Mouse (Mus musculus): ENCODE measurements around the gene Prr5l. TPM values are rescaled to one million over a fixed set of nuclear protein-coding genes. Genes with fewer than 3 reads are reported as not detected.
A peak's percentile ranks its signal among the peaks of the same experiment; 100 is the strongest.

Prr5l gene
- polyA plus RNA-seq, 1 experiment from 2014 or later: 38.1 TPM

DNA sequence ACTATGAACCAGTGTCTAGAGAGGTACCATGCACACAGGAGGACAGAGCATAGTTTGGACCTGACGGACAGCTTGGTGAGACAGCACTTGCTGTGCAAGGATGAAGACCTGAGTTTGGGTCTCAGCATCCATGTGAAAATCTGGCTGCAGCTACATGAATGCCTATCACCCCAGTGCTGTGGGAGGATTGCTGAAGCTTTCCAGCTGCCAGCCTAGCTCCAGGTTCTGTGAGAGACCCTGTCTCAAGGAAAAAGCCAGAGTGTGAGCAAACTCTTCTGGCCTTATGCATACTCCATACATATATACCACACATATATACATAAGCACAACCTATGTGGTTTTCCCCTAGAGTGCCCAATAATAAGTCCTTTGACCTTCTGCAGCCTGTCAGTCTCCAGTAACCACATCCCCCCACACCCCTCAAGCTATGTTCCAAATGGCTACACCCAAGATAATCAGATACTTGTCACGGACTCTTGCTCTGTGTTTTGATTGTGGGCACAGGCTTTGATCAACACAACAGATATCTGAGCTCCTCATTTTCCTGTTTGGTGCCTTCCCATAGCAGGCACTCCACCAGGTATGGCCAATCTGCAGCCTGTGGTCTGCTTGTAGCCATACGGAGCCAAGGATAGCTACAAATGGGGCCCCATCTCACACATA, 66.0 kb downstream of the Prr5l start:
- DNase-seq (ENCODE audit: low spot score): peak; percentile 77
- Histone ChIP-seq H3K9ac (ENCODE audit: low read depth, low read length) (no peak overlapping the region), H3K4me2 (ENCODE audit: low read length) (no peak overlapping the region), H3K36me3 (ENCODE audit: insufficient read depth, low read length) (no peaks in the 10 kb centered on the region), H3K4me3 (replicated peaks; ENCODE audit: low read depth, low read length) (no peak overlapping the region), H3K27me3 (ENCODE audit: insufficient read depth, low read length) (no peaks in the 10 kb centered on the region), H3K9me3 (replicated peaks; ENCODE audit: low read length) (no peaks in the 10 kb centered on the region), H3K4me1 (replicated peaks; ENCODE audit: insufficient read depth, low read length) (peaks cover 17% of the 10 kb centered on the region), H3K27ac (peak overlapping the region; percentile 54; the same call in 1 of the 2 replicates)
- no peak for TF ChIP-seq CTCF (IDR thresholded peaks at IDR 0.05; ENCODE audit: low read depth)
- ATAC-seq (replicated peaks; ENCODE audit: low FRiP score, low read depth): peak; percentile 29
- WGBS: 46% methylated on average over 3 of the region's 3 CpGs

DNA sequence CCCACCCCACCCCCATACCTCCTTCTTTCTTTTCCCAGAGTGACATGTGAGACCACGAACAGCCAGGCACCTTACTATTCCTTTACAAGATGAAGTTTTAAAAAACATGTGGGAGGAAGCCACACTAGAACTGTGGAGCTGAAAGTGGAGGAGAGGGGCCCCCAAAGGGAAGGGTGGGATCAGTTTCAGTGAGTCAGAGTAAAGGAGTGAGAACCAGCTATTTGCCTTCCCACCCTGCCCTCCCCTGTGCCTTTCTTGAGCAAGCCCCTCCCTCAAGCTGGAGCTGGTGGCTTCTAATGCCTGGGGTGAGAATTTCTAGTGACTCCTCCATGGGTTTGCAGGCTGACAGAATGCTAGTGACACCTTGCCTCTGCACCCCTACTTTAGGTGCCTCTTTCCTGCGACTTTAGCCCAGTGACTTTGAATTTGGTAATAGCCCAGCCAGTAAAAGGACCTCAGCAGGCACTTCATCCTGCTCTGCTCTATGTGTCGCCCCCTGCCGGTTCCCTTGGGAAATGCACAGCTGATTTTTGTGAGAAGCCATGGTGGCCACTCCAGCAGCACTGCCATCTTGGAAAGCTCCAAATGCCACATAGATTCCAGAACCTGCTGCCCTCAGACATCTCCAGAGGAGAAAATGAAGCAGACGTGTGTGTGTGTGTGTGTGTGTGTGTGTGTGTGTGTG, 67.4 kb downstream of the Prr5l start:
- Histone ChIP-seq H3K4me1 (replicated peaks; ENCODE audit: insufficient read depth, low read length) (peaks cover 17% of the 10 kb centered on the region), H3K9me3 (replicated peaks; ENCODE audit: low read length) (no peaks in the 10 kb centered on the region), H3K9ac (ENCODE audit: low read depth, low read length) (no peak overlapping the region), H3K27ac (peak overlapping the region; percentile 64), H3K4me3 (replicated peaks; ENCODE audit: low read depth, low read length) (no peak overlapping the region), H3K27me3 (ENCODE audit: insufficient read depth, low read length) (no peaks in the 10 kb centered on the region), H3K4me2 (ENCODE audit: low read length) (no peak overlapping the region), H3K36me3 (ENCODE audit: insufficient read depth, low read length) (no peaks in the 10 kb centered on the region)
- 23% methylated on average over 5 of the region's 5 CpGs for WGBS
- peak; percentile 85 for DNase-seq (ENCODE audit: low spot score)
- peak; percentile 74 for TF ChIP-seq CTCF (IDR thresholded peaks at IDR 0.05; ENCODE audit: low read depth)
- peak; percentile 67 for ATAC-seq (replicated peaks; ENCODE audit: low FRiP score, low read depth)

DNA sequence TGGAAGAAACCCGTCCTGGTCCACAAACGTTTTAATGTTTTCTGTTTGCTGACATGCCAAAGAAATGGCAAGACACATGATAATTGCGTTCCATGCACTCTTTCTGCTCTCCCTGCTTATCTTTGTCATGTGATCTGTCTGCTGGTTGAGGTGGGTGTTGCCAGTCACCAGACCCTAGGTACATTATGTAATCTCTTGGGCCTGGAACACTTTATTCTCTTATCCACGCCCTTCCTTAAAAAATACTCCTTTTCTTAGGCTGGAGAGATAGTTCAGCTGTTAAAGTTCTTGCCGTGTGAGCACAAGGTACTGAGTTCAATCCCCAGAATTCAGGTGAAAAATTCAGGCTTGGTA, 68.6 kb downstream of the Prr5l start:
- Histone ChIP-seq H3K4me3 (replicated peaks; ENCODE audit: low read depth, low read length) (no peak overlapping the region), H3K9ac (ENCODE audit: low read depth, low read length) (no peak overlapping the region), H3K9me3 (replicated peaks; ENCODE audit: low read length) (no peaks in the 10 kb centered on the region), H3K27me3 (ENCODE audit: insufficient read depth, low read length) (no peaks in the 10 kb centered on the region), H3K27ac (peak overlapping the region; percentile 64), H3K4me2 (ENCODE audit: low read length) (no peak overlapping the region), H3K36me3 (ENCODE audit: insufficient read depth, low read length) (no peaks in the 10 kb centered on the region), H3K4me1 (replicated peaks; ENCODE audit: insufficient read depth, low read length) (peaks cover 12% of the 10 kb centered on the region)
- ATAC-seq (replicated peaks; ENCODE audit: low FRiP score, low read depth) (no peak), DNase-seq (ENCODE audit: low spot score) (no peak)
- 56% methylated on average over 5 of the region's 5 CpGs for WGBS
- TF ChIP-seq CTCF (IDR thresholded peaks at IDR 0.05; ENCODE audit: low read depth): no peak

DNA sequence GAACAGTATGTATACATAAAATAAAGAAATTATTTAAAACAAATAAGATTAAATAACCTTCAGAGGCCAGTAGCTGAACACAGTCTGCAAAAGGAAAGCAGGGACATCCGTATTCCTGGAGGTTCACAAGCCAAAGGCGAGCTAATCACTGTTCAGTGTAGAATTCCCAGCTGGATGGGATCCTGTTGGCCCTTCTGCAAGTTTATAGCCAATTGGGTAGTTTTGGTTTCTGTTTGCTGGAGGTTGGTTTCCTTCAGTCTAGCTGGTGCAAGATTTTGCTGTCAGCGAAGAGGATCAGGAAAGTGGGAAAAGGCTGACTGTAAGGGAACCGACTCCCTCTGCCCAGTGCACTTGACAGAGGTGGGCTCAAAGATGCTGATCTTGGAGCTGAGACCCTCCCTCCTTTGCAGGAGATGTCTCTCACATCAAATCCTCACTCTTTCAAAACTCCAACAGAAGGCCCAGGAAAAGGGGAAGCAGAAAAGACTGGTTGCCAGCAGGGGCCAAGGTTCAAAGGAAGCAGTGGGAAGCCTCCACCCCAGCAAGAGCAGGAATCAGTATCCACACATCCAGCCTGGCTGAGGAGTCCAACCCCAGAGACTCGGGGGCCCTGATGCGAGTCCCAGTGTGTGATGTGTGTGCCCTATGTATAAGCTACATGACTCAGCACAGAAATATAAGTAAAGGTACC, 69.1 kb downstream of the Prr5l start:
- Histone ChIP-seq H3K9me3 (replicated peaks; ENCODE audit: low read length) (no peaks in the 10 kb centered on the region), H3K4me2 (ENCODE audit: low read length) (no peak overlapping the region), H3K4me3 (replicated peaks; ENCODE audit: low read depth, low read length) (no peak overlapping the region), H3K36me3 (ENCODE audit: insufficient read depth, low read length) (no peaks in the 10 kb centered on the region), H3K9ac (ENCODE audit: low read depth, low read length) (no peak overlapping the region), H3K4me1 (replicated peaks; ENCODE audit: insufficient read depth, low read length) (peaks cover 10% of the 10 kb centered on the region), H3K27me3 (ENCODE audit: insufficient read depth, low read length) (no peaks in the 10 kb centered on the region), H3K27ac (peak overlapping the region; percentile 64; the same call in 1 of the 2 replicates)
- 60% methylated on average over 6 of the region's 6 CpGs for WGBS
- TF ChIP-seq CTCF (IDR thresholded peaks at IDR 0.05; ENCODE audit: low read depth): no peak
- DNase-seq (ENCODE audit: low spot score) (no peak), ATAC-seq (replicated peaks; ENCODE audit: low FRiP score, low read depth) (no peak)

DNA sequence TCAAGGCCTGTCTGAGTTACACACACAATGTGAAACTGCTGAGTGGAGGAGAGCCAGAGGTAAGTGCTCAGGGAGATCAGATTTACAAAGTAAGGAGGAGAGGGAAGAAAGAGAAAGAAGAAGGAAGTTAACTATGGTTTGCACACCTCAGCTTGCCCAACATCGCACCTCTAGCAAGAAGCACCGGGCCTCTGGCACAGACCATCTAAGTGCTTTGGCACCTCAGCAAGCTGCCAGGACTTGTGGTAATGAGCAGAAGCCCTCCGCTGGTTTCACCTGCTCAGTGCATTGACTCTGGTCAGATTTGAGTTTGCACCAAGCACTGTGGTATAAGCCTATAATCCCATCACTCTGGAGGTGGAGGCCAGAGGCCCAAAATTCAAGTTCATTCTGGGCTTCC, 70.9 kb downstream of the Prr5l start:
- H3K9ac ChIP-seq (ENCODE audit: low read depth, low read length): no peak overlapping the region
- no peaks in the 10 kb centered on the region for H3K27me3 ChIP-seq (ENCODE audit: insufficient read depth, low read length)
- peak overlapping the region; percentile 60 for H3K27ac ChIP-seq
- peaks cover 10% of the 10 kb centered on the region for H3K4me1 ChIP-seq (replicated peaks; ENCODE audit: insufficient read depth, low read length)
- H3K4me2 ChIP-seq (ENCODE audit: low read length): no peak overlapping the region
- DNase-seq (ENCODE audit: low spot score): no peak
- no peak for TF ChIP-seq CTCF (IDR thresholded peaks at IDR 0.05; ENCODE audit: low read depth)
- no peaks in the 10 kb centered on the region for H3K36me3 ChIP-seq (ENCODE audit: insufficient read depth, low read length)
- no peak overlapping the region for H3K4me3 ChIP-seq (replicated peaks; ENCODE audit: low read depth, low read length)
- no peak for ATAC-seq (replicated peaks; ENCODE audit: low FRiP score, low read depth)
- no peaks in the 10 kb centered on the region for H3K9me3 ChIP-seq (replicated peaks; ENCODE audit: low read length)
- WGBS: 59% methylated on average over 3 of the region's 3 CpGs

DNA sequence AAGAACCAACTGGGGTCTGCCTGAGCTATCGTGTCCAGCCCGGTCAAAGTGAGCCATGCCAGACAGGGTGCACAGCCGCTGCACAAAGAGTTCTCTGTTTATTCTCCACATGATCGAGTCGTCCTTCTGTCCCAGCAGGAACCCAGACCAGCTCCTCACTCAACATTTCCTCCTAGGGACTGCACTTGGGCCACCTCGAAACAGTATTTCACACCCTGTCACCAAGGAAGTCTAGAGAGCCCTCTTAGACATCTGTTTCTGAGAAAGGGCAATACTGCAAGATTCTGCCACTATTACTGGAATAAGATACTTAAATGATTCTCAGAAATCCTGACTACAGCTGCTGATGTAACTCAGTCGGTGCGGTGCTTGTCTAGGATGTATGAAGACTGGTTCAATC, 72.1 kb downstream of the Prr5l start:
- H3K9ac ChIP-seq (ENCODE audit: low read depth, low read length): no peak overlapping the region
- no peak for TF ChIP-seq CTCF (IDR thresholded peaks at IDR 0.05; ENCODE audit: low read depth)
- WGBS: 54% methylated on average over 8 of the region's 8 CpGs
- H3K9me3 ChIP-seq (replicated peaks; ENCODE audit: low read length): no peaks in the 10 kb centered on the region
- H3K27ac ChIP-seq: 0 out of 2 replicates have a peak overlapping the region, but pooled peaks have one; percentile 20
- no peaks in the 10 kb centered on the region for H3K27me3 ChIP-seq (ENCODE audit: insufficient read depth, low read length)
- no peaks in the 10 kb centered on the region for H3K36me3 ChIP-seq (ENCODE audit: insufficient read depth, low read length)
- no peak overlapping the region for H3K4me3 ChIP-seq (replicated peaks; ENCODE audit: low read depth, low read length)
- no peak overlapping the region for H3K4me2 ChIP-seq (ENCODE audit: low read length)
- peaks cover 10% of the 10 kb centered on the region; the same call in 1 of the 2 replicates for H3K4me1 ChIP-seq (replicated peaks; ENCODE audit: insufficient read depth, low read length)
- ATAC-seq (replicated peaks; ENCODE audit: low FRiP score, low read depth) (no peak), DNase-seq (ENCODE audit: low spot score) (no peak)

Measured in kidney, postnatal 0 days (tissue).